Mouse (Mus musculus) v-Abl transformed pro-B cells (cell line): Measurements from ENCODE around the gene Six5.

ENCODE experiments used
- in situ Hi-C, 2 experiments: fragments of 400-800 bp; cut with MboI; formaldehyde crosslinking; loops; one replicate each; pipeline ENCODE4 v1.15.1; 2025; ENCODE audit not compliant: unreplicated experiment in 2 of 2

Six5 gene

DNA sequence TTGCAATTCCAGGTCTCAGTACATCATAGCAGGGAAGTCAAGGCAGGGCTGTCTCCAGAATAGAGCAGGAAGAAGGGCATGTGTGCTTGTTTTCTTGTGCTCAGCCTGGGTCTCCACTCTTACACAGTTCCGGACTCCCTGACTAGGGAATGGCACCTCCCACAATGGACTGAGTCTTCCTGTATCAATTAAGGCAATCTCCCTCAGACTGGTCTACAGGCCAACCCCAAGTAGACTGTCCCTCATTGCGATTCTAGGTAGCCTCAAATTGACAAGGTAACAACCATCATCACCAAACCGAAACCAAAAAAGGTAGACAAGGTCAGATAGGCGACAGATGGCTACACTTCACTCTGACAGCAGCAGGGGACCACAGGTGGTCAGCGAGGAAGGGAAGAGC lies 19.2 kb upstream of the Six5 start:
- in situ Hi-C loops = no loop called here

DNA sequence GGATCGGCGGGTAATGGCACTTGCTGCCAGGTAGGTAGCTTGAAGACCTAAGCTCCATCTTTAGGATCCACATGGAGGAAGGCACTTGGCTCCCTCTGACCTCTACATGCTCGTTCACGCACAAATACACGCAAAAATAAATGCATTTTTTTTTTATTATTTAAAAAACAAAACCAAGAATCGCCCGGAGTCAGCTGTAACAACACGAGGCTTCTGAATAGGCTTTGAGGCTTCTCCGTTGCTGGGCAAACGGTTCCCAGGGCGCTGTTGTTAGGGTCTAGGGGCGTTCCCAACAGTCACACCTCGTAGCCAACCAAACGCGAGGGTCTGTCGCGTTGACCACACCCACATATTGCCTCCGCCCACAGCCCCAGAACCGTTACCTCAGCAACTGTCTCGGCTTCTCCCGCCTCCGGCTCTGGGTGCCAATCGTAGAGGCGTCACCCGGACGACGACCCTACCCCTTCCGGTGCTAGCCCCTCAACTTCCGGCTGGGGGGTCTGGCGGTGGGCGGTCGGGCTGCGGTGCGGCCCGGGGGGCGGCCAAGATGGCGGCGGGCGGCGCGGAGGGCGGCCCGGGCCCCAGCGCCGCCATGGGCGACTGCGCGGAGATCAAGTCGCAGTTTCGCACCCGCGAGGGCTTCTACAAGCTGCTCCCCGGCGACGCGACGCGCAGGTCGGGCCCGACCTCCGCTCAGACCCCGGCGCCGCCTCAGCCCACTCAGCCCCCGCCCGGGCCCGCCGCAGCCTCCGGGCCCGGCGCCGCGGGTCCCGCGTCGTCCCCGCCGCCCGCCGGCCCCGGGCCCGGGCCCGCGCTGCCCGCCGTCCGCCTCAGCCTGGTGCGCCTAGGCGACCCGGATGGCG lies 18.4 kb upstream of the Six5 start, which contains the start of gene Dmwd:
TSS of gene Dmwd (plus strand) at position 505 of the 863 bp plus-strand sequence.
- in situ Hi-C loops = no loop called here

DNA sequence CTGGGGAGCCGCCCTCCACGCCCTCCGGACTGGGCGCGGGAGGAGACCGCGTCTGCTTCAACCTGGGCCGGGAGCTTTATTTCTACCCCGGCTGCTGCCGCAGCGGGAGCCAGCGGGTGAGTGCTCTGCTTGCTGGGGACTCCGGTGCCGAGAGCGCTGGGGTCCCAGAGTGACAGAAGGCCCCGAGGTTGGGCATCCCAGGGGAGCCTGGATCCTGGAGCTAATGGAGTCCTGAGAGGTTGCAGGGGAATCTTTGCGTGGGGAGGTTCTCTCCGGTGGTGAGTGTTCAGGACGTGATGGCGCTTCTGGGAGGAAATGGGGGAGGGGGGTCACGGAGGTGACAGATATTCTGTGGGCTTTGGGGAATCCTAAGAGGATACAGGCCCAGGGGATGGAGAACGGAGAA lies 17.8 kb upstream of the Six5 start:
- in situ Hi-C loops = no loop called here

DNA sequence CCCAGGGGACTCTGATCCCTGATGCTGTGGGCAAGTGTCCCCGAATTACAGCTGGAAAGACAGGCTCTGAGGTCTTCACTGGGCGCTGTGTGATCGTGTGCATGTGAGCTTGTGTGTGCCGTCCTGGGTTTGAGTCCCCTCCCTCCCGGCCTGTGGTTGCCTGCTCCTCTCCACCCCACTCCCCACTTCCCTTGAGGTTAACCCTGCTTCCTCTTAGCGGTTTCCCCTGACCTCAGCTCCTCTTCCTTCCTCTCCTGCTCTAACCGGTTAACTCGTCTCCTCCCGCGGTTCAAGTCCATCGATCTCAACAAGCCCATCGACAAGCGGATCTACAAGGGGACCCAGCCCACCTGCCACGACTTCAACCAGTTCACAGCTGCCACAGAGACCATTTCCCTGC lies 16.6 kb upstream of the Six5 start:
- in situ Hi-C loops = no loop called here

DNA sequence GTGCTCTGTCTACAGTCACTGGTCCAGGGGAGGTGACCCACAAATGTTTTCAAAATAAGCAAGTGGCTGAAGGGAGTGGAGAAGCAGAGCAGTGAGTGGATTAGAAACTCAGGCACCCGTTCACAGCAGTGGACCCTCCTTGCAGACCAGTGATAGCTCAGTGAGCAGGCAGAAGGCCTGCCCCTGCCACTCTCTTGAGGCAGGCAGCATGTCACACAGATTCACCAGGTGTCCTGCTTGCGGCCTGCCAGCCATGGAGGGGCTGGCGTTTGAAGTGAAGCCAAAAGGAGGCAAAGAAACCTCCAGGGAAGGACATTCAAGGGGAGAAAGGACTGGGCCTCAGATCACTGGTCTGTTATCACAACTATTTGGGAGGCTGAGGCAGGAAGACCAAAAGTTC lies 15.7 kb upstream of the Six5 start:
- in situ Hi-C loops = no loop called here

DNA sequence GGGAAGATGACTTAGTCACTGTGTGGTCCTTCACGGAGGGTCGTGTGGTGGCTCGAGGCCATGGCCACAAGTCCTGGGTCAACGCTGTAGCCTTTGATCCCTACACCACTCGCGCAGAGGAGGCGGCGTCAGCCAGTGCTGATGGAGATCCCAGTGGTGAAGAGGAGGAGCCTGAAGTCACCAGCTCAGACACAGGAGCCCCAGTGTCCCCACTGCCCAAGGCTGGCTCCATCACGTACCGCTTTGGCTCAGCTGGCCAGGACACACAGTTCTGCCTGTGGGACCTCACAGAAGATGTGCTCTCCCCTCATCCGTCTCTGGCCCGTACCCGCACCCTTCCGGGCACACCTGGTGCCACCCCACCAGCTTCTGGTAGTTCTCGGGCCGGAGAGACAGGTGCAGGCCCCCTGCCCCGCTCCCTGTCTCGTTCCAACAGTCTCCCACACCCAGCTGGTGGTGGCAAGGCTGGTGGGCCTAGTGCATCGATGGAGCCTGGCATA lies 13.9 kb upstream of the Six5 start:
- in situ Hi-C loops = no loop called here

DNA sequence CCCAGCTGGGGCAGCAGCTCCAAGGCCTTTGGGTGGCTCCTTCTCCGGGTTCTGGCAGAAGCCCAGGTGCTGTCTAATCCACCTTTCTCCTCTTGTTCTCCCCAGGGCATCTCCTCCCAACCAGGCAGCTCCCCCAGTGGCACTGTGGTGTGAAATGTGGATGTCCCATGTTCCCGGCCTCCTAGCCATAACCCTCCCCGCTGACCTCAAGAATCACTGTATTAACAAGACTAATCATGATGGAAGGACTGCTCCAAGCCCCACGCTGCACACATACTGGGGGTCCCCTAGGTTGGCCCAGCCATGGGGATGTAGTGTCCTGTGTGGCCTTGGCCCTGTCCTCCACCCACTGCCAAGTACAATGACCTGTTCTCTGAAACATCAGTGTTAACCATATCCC lies 12.2 kb upstream of the Six5 start:
- in situ Hi-C loops = no loop called here

DNA sequence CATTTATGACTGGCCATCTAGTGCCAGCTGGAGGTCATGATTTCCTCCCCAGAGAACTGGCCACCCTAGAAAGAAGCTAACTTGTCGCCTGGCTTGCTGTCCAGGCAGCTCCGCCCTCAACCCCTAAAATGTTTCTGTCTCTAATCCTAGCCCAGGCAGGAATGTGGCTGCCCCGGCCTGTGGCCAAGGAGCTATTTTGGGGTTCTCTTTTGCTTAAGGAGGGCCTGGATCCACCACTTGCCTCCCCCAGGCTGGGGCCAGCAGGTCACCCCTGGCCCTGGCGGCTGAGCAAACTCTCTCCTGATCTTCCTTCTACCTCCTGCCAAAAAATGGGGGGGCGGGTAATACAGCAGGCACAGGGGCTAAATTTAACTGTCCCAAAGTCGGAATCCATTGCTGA lies 11.3 kb upstream of the Six5 start:
- in situ Hi-C loops = no loop called here

DNA sequence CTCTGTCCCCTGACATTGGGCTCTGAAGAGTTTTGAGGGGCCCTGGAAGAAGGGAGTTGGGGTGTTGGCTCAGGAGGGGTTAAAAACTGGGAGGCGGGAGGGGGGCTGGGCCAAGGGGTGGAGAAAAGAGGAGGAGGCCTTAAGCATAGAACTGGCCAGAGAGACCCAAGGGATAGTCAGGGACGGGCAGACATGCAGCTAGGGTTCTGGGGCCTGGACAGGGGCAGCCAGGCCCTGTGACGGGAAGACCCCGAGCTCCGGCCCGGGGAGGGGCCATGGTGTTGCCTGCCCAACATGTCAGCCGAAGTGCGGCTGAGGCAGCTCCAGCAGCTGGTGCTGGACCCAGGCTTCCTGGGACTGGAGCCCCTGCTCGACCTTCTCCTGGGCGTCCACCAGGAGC lies 10.7 kb upstream of the Six5 start, which contains the start of gene Dmpk:
TSS of gene Dmpk (plus strand) at position 149 of the 400 bp plus-strand sequence.
- in situ Hi-C loops = no loop called here

DNA sequence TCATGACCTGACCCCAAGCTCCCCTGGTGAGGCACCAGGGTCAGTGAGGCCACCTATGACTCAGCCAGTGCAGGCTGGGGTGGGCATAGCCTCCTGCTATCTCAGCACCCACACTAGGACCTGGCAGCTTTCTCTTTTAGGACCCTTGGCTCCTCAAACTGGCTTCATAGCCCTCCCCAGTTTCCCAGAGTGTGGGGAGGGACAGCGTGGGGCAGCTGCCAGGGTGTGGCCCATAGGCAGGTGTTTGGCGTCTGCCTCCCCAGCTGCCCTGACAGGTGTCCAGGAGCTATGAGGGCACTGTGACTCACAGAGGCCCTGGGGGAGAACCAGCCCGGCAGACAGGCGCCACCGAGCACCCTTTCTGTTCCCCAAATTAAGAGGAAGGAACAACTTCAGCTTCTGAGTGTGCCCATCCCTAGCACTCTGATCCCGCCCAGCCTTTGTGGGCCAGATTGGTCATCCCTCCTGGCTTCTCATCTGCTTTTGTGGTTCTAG lies 10.1 kb upstream of the Six5 start:
- in situ Hi-C loops = no loop called here

DNA sequence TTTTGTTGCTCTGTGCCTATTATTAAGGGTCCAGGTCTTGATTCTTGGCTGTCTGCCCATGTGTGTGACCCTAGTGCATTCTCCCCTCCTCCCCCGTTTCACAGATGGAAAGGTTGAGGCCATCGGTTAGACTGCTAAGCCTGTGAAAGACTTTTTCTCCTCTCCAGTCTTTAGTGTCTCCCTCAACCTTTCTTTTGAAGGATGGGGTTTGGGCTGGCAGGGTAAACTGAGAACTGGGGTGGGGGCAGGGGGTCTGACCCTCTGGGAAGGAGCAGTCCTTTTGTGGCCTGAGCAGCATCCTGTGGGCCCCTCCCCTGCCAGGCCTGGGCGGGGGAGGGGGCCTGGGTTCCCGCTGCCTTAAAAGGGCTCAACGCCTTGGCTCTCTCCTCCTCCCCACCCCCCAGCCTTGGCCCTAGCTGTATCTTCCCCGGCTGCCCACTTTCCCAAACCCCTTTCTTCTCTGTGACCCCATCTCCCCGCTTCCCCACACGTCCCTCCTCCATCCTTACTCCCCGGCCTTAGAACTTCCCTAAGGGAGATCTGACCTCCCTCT lies 9.4 kb upstream of the Six5 start:
- in situ Hi-C loops = loop anchor here in 1 of 2 experiments (5.0 kb wide), 1 partner anchor 188 kb away; no protein-coding TSS in a partner anchor

DNA sequence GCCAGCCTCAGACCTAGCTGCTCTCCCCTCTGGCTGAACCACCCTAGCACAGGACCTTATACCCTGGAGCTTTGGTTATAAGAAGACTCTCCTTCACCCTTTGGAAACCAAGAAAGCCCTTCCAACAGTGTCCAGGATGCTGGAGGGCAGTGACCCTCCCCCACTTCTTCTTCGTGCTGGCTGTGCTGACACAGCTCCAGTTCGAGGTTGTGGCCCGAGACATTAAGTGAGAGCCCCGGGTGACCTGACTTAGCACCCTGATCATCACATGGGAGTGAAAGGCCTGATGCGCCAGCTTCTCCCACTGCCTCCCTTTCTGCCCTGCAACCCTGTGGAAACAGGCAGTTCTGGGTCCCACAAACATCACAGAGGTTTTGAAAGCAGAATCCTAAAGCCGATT lies 8.9 kb upstream of the Six5 start:
- in situ Hi-C loops = loop anchor here in 1 of 2 experiments (5.0 kb wide), 1 partner anchor 188 kb away; no protein-coding TSS in a partner anchor

DNA sequence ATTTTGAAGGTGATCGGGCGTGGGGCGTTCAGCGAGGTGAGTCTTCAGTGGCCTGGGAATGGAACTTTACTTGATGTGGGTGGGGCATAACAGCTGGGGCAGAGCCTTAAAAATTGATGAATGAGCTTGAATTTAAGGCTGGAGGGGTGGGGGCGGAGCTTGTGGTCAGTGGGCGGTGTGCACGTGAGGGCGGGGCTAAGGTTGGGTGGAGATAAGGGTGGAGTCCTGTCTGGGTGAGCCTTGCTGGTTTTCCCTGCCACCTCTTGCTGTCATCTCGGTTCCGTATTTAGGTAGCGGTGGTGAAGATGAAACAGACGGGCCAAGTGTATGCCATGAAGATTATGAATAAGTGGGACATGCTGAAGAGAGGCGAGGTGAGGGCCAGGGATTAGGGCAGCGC lies 8.4 kb upstream of the Six5 start:
- in situ Hi-C loops = loop anchor here in 1 of 2 experiments (5.0 kb wide), 1 partner anchor 189 kb away; no protein-coding TSS in a partner anchor

DNA sequence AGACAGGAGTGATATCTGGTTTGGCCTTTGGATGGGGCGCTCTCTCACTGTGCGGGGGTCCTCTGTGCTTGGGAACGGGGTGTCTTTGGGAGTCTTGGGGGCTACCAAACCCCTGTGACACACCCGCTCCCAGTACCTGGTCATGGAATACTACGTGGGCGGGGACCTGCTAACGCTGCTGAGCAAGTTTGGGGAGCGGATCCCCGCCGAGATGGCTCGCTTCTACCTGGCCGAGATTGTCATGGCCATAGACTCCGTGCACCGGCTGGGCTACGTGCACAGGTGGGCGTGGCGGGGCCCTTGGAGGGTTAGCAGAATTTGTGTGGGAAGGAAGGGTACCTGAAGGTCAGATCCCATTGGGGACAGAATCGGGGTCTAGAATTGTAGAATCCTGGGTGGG lies 7.6 kb upstream of the Six5 start:
- in situ Hi-C loops = loop anchor here in 1 of 2 experiments (5.0 kb wide), 1 partner anchor 189 kb away; no protein-coding TSS in a partner anchor

DNA sequence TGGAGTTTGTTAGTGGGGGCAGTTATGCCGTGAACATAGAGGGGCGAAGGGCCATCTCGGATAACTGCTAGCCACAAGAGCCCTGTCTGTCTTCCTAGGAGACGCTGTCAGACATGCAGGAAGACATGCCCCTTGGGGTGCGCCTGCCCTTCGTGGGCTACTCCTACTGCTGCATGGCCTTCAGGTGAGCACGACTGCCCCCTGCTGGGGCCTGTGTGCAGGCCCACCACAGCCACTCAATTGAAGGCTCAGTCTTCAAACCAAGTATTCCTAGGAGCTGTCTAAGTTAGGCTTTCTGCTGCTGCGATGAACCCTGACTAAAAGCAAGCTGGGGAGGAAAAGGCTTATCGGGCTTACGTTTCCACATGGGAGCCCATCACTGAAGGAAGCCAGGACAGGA lies 5.6 kb upstream of the Six5 start:
- in situ Hi-C loops = loop anchor here in 1 of 2 experiments (5.0 kb wide), 1 partner anchor 192 kb away; no protein-coding TSS in a partner anchor

DNA sequence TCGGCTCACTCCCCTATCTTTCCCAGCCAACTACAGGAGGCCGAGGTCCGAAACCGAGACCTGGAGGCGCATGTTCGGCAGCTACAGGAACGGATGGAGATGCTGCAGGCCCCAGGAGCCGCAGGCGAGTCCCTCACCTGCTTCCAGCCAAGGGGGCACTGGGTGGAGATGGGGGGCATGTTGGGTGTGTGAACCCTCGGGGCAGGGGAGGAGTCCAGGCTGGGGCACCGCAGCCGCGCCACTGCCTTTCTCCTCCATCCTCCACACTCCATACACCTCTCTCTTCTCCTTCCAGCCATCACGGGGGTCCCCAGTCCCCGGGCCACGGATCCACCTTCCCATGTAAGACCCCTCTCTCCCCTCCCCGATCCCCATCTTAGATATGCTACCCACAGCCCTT lies 2.5 kb upstream of the Six5 start:
- in situ Hi-C loops = loop anchor here (5.0 kb wide), 2 partner anchors 85 to 195 kb away; no protein-coding TSS in a partner anchor

DNA sequence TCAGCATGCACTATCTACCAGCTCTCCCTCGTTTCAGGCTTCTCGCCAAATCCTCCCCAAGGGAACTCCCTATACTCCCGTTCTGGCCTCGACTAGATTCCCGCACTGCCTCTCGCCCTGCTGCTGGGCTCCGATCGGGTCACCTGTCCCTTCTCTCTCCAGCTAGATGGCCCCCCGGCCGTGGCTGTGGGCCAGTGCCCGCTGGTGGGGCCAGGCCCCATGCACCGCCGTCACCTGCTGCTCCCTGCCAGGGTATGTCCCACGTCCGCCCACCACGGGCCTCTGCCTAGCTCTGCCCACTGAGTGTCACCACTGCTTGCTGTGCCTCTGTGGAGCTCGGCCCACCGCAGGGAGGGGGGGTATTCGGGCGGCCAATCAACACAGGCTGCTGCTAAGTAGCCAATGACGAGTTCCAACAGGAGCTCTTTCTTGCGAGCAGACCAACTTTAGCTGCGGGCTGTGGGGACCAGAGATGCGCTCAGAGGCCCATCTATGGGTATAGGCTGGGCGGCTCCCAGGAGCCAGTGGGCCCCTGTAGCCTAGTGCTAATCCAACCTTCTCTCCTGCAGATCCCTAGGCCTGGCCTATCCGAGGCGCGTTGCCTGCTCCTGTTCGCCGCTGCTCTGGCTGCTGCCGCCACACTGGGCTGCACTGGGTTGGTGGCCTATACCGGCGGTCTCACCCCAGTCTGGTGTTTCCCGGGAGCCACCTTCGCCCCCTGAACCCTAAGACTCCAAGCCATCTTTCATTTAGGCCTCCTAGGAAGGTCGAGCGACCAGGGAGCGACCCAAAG lies 1.8 kb upstream of the Six5 start:
- in situ Hi-C loops = loop anchor here (5.0 kb wide), 2 partner anchors 85 to 195 kb away; no protein-coding TSS in a partner anchor

DNA sequence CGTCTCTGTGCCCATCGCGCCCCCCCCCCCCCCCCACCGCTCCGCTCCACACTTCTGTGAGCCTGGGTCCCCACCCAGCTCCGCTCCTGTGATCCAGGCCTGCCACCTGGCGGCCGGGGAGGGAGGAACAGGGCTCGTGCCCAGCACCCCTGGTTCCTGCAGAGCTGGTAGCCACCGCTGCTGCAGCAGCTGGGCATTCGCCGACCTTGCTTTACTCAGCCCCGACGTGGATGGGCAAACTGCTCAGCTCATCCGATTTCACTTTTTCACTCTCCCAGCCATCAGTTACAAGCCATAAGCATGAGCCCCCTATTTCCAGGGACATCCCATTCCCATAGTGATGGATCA lies 1.2 kb upstream of the Six5 start:
- in situ Hi-C loops = loop anchor here (5.0 kb wide), 2 partner anchors 86 to 196 kb away; no protein-coding TSS in a partner anchor

DNA sequence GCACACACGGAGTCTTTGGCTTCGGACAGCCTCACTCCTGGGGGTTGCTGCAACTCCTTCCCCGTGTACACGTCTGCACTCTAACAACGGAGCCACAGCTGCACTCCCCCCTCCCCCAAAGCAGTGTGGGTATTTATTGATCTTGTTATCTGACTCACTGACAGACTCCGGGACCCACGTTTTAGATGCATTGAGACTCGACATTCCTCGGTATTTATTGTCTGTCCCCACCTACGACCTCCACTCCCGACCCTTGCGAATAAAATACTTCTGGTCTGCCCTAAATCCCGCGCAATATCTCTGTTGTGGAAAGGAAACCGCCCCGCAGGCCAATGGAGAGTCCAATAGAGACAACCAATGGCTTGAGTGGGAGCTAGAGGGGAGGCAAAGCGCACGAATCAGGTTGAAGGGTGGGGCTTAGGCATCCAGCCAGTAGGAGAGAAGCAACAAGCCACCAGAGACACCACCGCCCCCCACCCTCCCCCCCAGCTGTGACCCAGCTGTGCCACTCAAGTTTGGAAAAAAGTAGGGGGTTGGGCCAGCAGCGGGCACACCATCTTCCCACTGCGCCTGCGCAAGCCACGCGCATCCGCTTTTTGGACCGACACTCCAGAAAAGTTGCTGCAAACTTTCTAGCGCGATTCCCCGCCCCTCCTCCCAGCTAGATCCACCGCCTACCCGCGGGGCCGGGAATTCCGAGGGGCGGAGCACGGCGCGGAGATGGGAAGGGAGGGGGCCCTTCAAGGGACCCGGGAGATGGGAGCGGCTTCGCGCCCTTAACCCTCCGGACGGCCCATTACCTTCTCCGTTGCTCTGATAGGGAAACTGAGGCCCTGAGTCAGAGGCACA lies 633 bp upstream of the Six5 start:
- in situ Hi-C loops = loop anchor here (5.0 kb wide), 2 partner anchors 86 to 196 kb away; no protein-coding TSS in a partner anchor
